Mouse (Mus musculus) liver, embryonic 14.5 days (tissue): ENCODE measurements around the gene Gbf1.

Experiments
- CTCF ChIP-seq: IDR thresholded peaks from 2 replicates; pipeline ENCODE4 v1.5.1; 2016; ENCODE audit warnings: antibody characterized with exemption, low read depth, control low read depth
- EP300 ChIP-seq: IDR thresholded peaks from 2 replicates; pipeline ENCODE4 v1.6.1; 2016; ENCODE audit warnings: antibody characterized with exemption, low read depth

GRCm38 (mm10) chr19:46284686-46285085, 132.4 kb downstream of the Gbf1 start:
- TF ChIP-seq CTCF (no peak), EP300 (no peak)
